Mouse (Mus musculus) bone marrow, adult 2 months (tissue): Measurements from ENCODE around the gene Olfr437.

Experiments
- CTCF ChIP-seq: fragments of 200-500 bp; IDR thresholded peaks from 2 replicates; pipeline ENCODE4 v1.5.1; 2011; ENCODE audit warnings: low read length, control low read depth; ENCODE audit not compliant: control insufficient read depth, insufficient read depth
- POLR2A ChIP-seq: fragments of 200-500 bp; IDR thresholded peaks from 2 replicates; pipeline ENCODE4 v1.6.1; 2011; ENCODE audit warnings: low read depth, mild to moderate bottlenecking, control low read depth, low read length, borderline replicate concordance; ENCODE audit not compliant: control insufficient read depth

DNA sequence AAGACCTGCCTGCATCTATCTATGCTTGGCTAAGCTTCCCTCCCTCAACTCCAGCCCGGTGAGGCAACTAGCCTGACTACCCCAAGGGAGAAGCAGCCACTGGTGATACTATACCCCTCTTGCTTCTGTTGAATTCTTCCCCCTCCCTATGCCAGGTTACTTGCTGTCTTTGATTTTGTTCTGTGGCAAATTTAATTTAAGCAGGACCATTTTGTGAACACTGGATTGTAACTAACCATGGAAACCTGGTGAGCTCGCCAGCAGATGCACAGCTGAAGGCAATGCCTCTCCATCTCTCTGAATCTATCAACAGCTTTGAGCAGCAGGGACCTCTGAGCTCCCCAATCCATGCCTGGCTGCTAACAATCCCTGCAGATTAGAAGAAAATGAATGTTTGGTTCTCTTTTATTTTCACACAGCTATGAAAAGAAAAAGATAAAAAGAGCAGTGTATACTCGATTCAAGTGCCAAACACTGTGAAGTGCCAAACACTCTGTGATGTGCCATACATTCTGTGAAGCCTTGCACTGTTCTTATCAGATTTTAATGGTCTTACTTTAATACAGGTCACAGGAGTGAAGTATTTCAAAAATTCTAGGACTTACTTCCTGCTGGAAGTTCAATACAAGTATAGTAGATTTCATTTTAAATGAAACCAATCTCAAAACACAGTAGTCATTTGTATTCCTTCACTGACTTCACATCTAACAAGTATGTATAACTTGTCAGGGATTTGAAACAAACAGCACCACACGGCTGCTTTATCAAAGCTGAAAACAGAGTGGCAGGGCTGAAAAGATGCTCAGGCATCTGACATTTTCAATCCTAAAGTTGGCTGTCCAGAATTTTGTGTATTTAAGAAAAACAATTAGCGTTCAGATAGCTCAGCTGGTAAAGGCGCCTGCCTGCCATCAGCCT, 15.8 kb downstream of the Olfr437 start:
- TF ChIP-seq CTCF (no peak), POLR2A (no peak)
